Mouse (Mus musculus): Measurements from ENCODE around the gene Snai3. TPM values are rescaled to one million over a fixed set of nuclear protein-coding genes. Genes with fewer than 3 reads are reported as not detected.

Gene Snai3
- polyA plus RNA-seq, 1 experiment from 2014 or later = not detected

DNA sequence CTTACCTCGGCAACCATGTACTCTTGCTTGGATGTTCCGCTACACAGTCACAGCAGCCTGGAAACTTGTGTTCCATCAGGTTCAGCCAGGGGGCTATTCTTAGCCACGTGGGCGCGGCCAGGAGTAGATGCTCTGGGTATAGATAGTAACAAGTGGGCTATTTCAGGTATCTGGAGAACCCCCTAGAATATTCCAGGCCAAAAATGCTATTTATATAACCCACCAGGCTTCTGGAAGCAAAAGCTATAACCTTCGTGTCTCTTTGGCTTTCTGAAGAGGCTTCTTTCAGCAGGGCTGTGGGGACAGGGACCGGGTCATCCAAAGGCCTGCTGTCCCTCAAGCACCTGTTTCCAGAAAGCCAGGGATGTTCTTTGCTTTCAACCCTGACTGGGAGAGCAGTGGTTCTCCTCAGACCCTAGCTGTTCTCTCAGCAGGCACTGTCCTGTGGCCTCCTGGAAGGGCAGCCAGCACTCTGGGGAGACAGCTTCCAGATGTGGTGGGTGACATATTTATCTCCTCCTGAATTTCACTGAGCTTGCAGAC, 9.3 kb downstream of the Snai3 start:
- no peak overlapping the region for H3K27ac ChIP-seq (ENCODE audit: low read length)
- 84% methylated on average over 7 of the region's 7 CpGs for WGBS
- H3K9me3 ChIP-seq (replicated peaks; ENCODE audit: control insufficient read depth, low read length, poor library complexity, severe bottlenecking) = no peaks in the 10 kb centered on the region
- H3K27me3 ChIP-seq (ENCODE audit: control insufficient read depth, insufficient read depth, low read depth, low read length) = no peaks in the 10 kb centered on the region; the same call in 1 of the 2 replicates
- no peaks in the 10 kb centered on the region for H3K4me1 ChIP-seq (ENCODE audit: control insufficient read depth, insufficient read depth, low read length)
- no peak for ATAC-seq
- no peak overlapping the region for H3K4me2 ChIP-seq (ENCODE audit: low read length)
- H3K36me3 ChIP-seq (ENCODE audit: control insufficient read depth, insufficient read depth, low read length) = no peaks in the 10 kb centered on the region
- H3K9ac ChIP-seq (ENCODE audit: low read depth, low read length) = no peak overlapping the region
- H3K4me3 ChIP-seq (ENCODE audit: low read depth, low read length) = no peak overlapping the region

DNA sequence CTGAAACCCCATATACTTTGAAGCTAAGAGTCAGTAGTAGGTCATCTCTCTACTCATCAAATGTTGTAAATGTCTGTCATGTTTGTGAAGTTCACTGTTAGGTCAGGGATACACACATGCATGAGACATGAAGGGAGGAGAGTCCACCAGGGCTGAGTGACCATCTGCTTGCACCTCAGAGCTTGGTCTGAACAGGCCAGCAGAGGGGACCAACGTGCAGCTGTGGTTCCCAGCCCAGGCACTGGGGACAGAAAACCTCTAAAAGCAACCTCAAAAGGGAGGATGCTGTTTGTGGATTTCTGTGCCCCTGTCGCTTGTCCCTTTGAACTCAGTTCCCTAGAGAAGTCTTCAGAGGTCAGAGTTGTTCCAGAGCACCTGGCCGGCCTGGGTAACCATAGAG, 15.3 kb downstream of the Snai3 start:
- no peak overlapping the region for H3K9ac ChIP-seq (ENCODE audit: low read depth, low read length)

DNA sequence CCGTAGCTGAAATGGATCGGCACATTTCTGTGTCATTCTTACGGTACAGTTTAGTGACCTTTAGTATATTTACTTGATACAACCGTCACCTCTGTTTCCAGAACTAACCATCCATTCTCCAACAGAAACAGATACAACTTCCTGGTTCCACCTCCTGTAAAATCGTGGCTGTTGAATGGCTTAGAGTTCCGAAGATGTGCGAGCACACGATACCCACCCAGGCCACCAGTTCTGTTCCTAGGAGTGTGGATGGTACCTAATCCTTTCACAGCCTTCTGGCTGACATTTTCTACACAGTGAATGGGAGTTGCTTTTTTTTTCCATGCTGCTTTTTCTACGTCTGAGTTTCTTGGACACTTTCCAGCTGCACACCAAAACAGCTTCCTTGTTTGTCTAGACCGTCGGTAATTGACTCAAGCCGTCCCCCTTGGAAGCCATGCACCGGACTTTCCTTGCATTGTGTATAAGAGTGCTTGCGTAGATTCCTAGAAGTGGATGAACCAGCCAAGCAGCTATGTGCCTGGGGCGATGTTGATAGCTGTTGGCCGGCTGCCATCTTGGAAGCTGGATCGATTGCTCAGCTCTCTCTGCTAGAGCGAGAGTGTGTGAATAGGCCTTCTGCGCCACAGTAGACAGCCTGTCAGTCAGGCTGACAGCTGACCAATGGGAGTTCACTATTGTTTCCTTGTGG, 16.3 kb downstream of the Snai3 start:
- no peaks in the 10 kb centered on the region for H3K9me3 ChIP-seq (replicated peaks; ENCODE audit: control insufficient read depth, low read length, poor library complexity, severe bottlenecking)
- H3K4me1 ChIP-seq (ENCODE audit: control insufficient read depth, insufficient read depth, low read length) = peaks cover 24% of the 10 kb centered on the region
- H3K36me3 ChIP-seq (ENCODE audit: control insufficient read depth, insufficient read depth, low read length) = 0 out of 2 replicates have a peak, but pooled peaks cover 2% of the 10 kb centered on the region
- peak; percentile 26; the same call in 1 of the 2 replicates for ATAC-seq
- H3K9ac ChIP-seq (ENCODE audit: low read depth, low read length) = peak overlapping the region; percentile 80
- peak overlapping the region; percentile 63 for H3K4me3 ChIP-seq (ENCODE audit: low read depth, low read length)
- H3K4me2 ChIP-seq (ENCODE audit: low read length) = peak overlapping the region; percentile 73
- H3K27me3 ChIP-seq (ENCODE audit: control insufficient read depth, insufficient read depth, low read depth, low read length) = no peaks in the 10 kb centered on the region
- 11% methylated on average over 19 of the region's 19 CpGs for WGBS
- H3K27ac ChIP-seq (ENCODE audit: low read length) = peak overlapping the region; percentile 97

More for the DNA sequence above, 15.3 kb downstream of the Snai3 start:
- Histone ChIP-seq H3K4me2 (ENCODE audit: low read length) (peak overlapping the region; percentile 73), H3K4me1 (ENCODE audit: control insufficient read depth, insufficient read depth, low read length) (peaks cover 24% of the 10 kb centered on the region), H3K9me3 (replicated peaks; ENCODE audit: control insufficient read depth, low read length, poor library complexity, severe bottlenecking) (no peaks in the 10 kb centered on the region), H3K36me3 (ENCODE audit: control insufficient read depth, insufficient read depth, low read length) (no peaks in the 10 kb centered on the region), H3K4me3 (ENCODE audit: low read depth, low read length) (no peak overlapping the region; the same call in 1 of the 2 replicates), H3K27ac (ENCODE audit: low read length) (peak overlapping the region; percentile 97; the same call in 1 of the 2 replicates), H3K27me3 (ENCODE audit: control insufficient read depth, insufficient read depth, low read depth, low read length) (no peaks in the 10 kb centered on the region)
- no peak for ATAC-seq
- WGBS = 67% methylated on average over 3 of the region's 3 CpGs

DNA sequence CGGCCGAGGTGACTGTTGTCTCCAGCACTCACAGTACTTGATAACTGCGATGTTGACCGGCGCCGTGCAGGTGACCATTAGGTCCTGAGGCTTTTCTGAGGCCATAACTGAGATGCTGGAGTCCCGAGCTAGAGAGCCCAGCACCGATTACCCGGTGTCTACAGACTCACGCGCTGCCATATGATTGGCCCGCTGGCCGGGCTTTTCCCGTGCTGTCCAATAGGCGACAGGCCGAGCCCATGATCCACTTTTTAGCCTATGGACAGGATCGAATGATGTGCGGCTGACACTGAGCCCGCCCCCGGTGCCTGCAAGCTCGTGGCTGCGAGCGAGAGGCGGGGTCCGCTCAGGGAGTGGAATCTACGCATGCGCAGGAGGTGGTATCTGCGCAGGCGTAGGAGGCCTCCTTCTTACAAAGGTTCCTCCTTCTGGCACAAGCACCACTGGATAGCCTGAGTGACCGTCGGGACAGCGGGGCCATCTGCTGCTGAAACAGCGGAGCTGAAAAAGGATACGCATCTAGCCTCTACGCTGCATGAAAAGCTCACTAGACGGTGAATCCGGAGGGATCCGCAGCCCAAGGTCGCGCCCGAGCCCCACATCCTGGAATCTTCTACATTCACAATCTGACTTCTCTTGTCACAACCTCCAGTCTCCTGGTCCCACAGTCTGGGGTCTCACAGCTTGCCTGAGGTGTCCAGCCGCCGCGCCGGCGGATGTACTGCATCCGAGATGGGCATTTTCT, 17.1 kb downstream of the Snai3 start, which contains the start of gene Mvd:
Gene Mvd (minus strand): TSS at position 161 of the 745 bp plus-strand sequence.
- peak; percentile 99 for ATAC-seq
- Histone ChIP-seq H3K9ac (ENCODE audit: low read depth, low read length) (peak within 1 kb of the TSS; percentile 80), H3K9me3 (replicated peaks; ENCODE audit: control insufficient read depth, low read length, poor library complexity, severe bottlenecking) (no peaks in the 10 kb centered on the region), H3K4me3 (ENCODE audit: low read depth, low read length) (peak within 1 kb of the TSS; percentile 63), H3K27ac (ENCODE audit: low read length) (peak within 1 kb of the TSS; percentile 97), H3K27me3 (ENCODE audit: control insufficient read depth, insufficient read depth, low read depth, low read length) (no peaks in the 10 kb centered on the region), H3K4me1 (ENCODE audit: control insufficient read depth, insufficient read depth, low read length) (peaks cover 24% of the 10 kb centered on the region), H3K36me3 (ENCODE audit: control insufficient read depth, insufficient read depth, low read length) (0 out of 2 replicates have a peak, but pooled peaks cover 2% of the 10 kb centered on the region), H3K4me2 (ENCODE audit: low read length) (peak within 1 kb of the TSS; percentile 75)
- under 1% methylated on average over 47 of the region's 47 CpGs for WGBS

DNA sequence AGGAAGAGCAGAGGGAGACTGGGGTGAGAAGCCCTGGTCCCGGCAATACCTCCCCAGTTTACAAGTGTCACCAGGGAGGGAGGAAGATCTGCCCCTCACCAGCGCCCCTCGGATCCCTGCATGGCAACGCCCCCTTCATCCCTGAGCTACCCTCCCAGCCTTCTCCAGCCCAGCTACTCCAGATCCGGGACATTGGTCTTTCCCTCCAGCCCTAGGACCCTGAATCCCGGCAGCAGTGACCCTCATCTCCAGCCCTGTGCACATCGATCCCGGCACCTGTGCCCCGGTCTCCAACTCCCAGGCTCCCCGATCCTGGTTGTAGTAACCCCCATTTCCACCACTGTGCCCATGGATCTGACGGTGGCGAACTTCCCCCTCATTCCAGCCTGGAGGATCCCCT, 17.8 kb downstream of the Snai3 start:
- Histone ChIP-seq H3K4me1 (ENCODE audit: control insufficient read depth, insufficient read depth, low read length) (peaks cover 24% of the 10 kb centered on the region), H3K4me3 (ENCODE audit: low read depth, low read length) (peak overlapping the region; percentile 63), H3K36me3 (ENCODE audit: control insufficient read depth, insufficient read depth, low read length) (peaks cover 3% of the 10 kb centered on the region; the same call in 1 of the 2 replicates), H3K9me3 (replicated peaks; ENCODE audit: control insufficient read depth, low read length, poor library complexity, severe bottlenecking) (no peaks in the 10 kb centered on the region), H3K4me2 (ENCODE audit: low read length) (peak overlapping the region; percentile 75), H3K27ac (ENCODE audit: low read length) (peak overlapping the region; percentile 87), H3K9ac (ENCODE audit: low read depth, low read length) (peak overlapping the region; percentile 77), H3K27me3 (ENCODE audit: control insufficient read depth, insufficient read depth, low read depth, low read length) (no peaks in the 10 kb centered on the region)
- peak; percentile 18 for ATAC-seq
- WGBS = 2% methylated on average over 12 of the region's 12 CpGs

DNA sequence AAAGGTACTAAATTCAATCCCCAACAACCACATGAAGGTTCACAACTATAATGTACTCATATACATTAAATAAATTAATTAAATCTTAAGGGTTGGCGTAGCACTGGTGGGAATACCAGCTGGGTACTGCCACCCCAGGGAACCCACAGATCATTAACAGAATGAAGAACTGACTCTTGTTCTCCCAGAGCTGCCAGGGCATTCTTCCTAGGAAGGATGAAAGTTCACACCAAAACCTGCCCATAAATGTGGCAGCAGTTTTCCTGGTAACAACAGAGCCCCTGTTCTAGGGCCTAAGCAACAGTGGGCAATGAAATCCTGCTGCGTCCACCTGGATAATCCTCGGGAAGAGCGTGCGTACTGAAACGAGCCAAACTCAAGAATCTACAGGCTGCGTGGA, 18.2 kb downstream of the Snai3 start:
- no peak for ATAC-seq
- Histone ChIP-seq H3K9me3 (replicated peaks; ENCODE audit: control insufficient read depth, low read length, poor library complexity, severe bottlenecking) (no peaks in the 10 kb centered on the region), H3K4me2 (ENCODE audit: low read length) (peak overlapping the region; percentile 75), H3K4me3 (ENCODE audit: low read depth, low read length) (peak overlapping the region; percentile 63), H3K27ac (ENCODE audit: low read length) (peak overlapping the region; percentile 87), H3K4me1 (ENCODE audit: control insufficient read depth, insufficient read depth, low read length) (peaks cover 24% of the 10 kb centered on the region), H3K9ac (ENCODE audit: low read depth, low read length) (peak overlapping the region; percentile 77), H3K36me3 (ENCODE audit: control insufficient read depth, insufficient read depth, low read length) (peaks cover 7% of the 10 kb centered on the region; the same call in 1 of the 2 replicates), H3K27me3 (ENCODE audit: control insufficient read depth, insufficient read depth, low read depth, low read length) (no peaks in the 10 kb centered on the region)
- WGBS = 12% methylated on average over 7 of the region's 7 CpGs

DNA sequence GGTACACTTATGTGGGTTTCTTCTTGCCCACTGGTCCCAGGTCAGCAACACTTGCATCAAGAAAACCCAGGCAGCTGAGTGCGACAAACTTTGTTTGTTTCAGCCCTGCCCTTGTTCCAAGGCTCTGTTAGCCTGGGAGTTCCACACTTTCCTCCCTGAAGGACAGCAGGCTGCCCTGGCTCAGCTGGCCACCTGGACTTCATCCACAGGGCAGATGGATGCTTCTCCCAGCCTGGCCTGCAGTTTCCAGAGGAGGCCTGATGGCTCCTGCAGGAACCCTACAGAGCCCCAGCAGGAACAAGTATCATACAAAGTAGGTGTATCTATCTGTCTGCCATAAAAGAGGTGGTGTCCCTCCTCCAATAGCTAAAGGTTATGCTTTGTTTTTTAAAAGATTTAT, 19.2 kb downstream of the Snai3 start:
- H3K4me3 ChIP-seq (ENCODE audit: low read depth, low read length) = no peak overlapping the region
- no peak overlapping the region for H3K27ac ChIP-seq (ENCODE audit: low read length)
- no peaks in the 10 kb centered on the region for H3K9me3 ChIP-seq (replicated peaks; ENCODE audit: control insufficient read depth, low read length, poor library complexity, severe bottlenecking)
- peaks cover 15% of the 10 kb centered on the region for H3K36me3 ChIP-seq (ENCODE audit: control insufficient read depth, insufficient read depth, low read length)
- H3K4me2 ChIP-seq (ENCODE audit: low read length) = no peak overlapping the region
- H3K9ac ChIP-seq (ENCODE audit: low read depth, low read length) = no peak overlapping the region
- WGBS = 100% methylated on average over 1 of the region's 1 CpGs
- no peak for ATAC-seq
- H3K4me1 ChIP-seq (ENCODE audit: control insufficient read depth, insufficient read depth, low read length) = peaks cover 24% of the 10 kb centered on the region
- no peaks in the 10 kb centered on the region for H3K27me3 ChIP-seq (ENCODE audit: control insufficient read depth, insufficient read depth, low read depth, low read length)

DNA sequence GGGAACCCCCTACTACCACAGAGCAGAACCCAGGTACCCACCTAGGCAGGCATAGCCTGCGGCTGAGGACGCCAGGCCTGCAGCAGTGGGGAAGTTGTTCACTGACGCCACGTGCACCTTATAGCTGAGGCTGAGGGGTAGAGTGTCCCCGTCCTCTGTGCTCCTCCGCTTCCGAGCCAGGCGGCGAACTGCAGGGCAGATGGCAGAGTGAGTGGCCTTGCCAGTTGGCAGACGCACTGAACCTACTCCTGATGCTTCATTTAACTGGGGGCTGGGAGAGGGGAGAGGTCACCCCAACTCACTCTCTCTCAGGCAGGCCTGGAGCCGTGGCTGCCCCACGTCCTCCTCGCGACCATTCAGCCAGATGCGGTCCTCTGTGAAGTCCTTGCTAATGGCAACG, 21.2 kb downstream of the Snai3 start:
- WGBS = 91% methylated on average over 16 of the region's 16 CpGs
- H3K4me1 ChIP-seq (ENCODE audit: control insufficient read depth, insufficient read depth, low read length) = peaks cover 12% of the 10 kb centered on the region
- no peak for ATAC-seq

More for the DNA sequence above, 21.2 kb downstream of the Snai3 start:
- peaks cover 31% of the 10 kb centered on the region for H3K36me3 ChIP-seq (ENCODE audit: control insufficient read depth, insufficient read depth, low read length)
- no peak overlapping the region for H3K4me2 ChIP-seq (ENCODE audit: low read length)
- no peaks in the 10 kb centered on the region for H3K9me3 ChIP-seq (replicated peaks; ENCODE audit: control insufficient read depth, low read length, poor library complexity, severe bottlenecking)
- H3K4me3 ChIP-seq (ENCODE audit: low read depth, low read length) = no peak overlapping the region
- H3K27me3 ChIP-seq (ENCODE audit: control insufficient read depth, insufficient read depth, low read depth, low read length) = no peaks in the 10 kb centered on the region
- H3K9ac ChIP-seq (ENCODE audit: low read depth, low read length) = no peak overlapping the region
- H3K27ac ChIP-seq (ENCODE audit: low read length) = no peak overlapping the region
